Mouse (Mus musculus): ENCODE results near the gene Asic3. TPM values are rescaled to one million over a fixed set of nuclear protein-coding genes. Genes with fewer than 3 reads are reported as not detected.

The Asic3 gene
- polyA plus RNA-seq, 1 experiment from 2014 or later, result 0.20 TPM

DNA sequence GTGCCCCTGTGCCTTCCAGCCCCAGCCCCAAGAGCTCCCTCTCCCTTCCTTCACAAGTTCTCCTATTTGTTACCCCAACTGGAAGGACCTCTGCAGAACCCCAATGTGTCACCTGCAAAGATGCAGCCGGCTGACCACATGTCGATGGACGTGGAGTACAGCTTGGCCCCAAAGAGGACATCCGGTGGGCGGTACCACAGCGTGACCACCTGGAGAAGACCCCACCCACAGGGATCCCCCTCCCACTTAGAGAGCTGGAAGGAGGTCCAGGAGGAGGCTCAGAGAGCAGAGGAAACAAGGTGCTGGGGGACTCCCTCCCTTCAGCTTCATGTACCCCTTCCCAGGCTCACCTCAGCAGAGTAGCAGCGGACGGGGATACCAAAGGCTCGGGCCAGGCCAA, 7.2 kb downstream of the Asic3 start:
- H3K9ac ChIP-seq (ENCODE audit: low read depth, low read length), result no peak overlapping the region
- peaks cover 11% of the 10 kb centered on the region for H3K4me1 ChIP-seq (ENCODE audit: control insufficient read depth, insufficient read depth, low read length)
- H3K4me3 ChIP-seq (ENCODE audit: low read depth, low read length), result no peak overlapping the region
- H3K27ac ChIP-seq (ENCODE audit: low read depth, low read length), result no peak overlapping the region
- ATAC-seq (replicated peaks; ENCODE audit: insufficient number of reproducible peaks, low FRiP score, low TSS enrichment), result no peak
- no peak overlapping the region for H3K4me2 ChIP-seq
- no peaks in the 10 kb centered on the region for H3K27me3 ChIP-seq (ENCODE audit: control insufficient read depth, insufficient read depth, low read length)
- WGBS (ENCODE audit: insufficient replicate concordance), result 87% methylated on average over 9 of the region's 9 CpGs
- no peaks in the 10 kb centered on the region for H3K9me3 ChIP-seq (replicated peaks; ENCODE audit: control insufficient read depth, low read length)
- peaks cover 2% of the 10 kb centered on the region; the same call in 1 of the 2 replicates for H3K36me3 ChIP-seq (ENCODE audit: control insufficient read depth, insufficient read depth, low read length)

- H3K4me3 ChIP-seq (ENCODE audit: low read depth, low read length), result peak within 1 kb of the TSS; percentile 74
- peak within 1 kb of the TSS; percentile 95 for H3K4me2 ChIP-seq
- WGBS (ENCODE audit: insufficient replicate concordance), result under 1% methylated on average over 46 of the region's 46 CpGs
Measured at GRCm38 (mm10) chr5:24423129-24424003, 10.2 kb downstream of the Asic3 start, which contains the start of the genes Cdk5 and Slc4a2. Cdk5 (minus strand) TSS chr5:24423530. Slc4a2 (plus strand) TSS chr5:24423837.

DNA sequence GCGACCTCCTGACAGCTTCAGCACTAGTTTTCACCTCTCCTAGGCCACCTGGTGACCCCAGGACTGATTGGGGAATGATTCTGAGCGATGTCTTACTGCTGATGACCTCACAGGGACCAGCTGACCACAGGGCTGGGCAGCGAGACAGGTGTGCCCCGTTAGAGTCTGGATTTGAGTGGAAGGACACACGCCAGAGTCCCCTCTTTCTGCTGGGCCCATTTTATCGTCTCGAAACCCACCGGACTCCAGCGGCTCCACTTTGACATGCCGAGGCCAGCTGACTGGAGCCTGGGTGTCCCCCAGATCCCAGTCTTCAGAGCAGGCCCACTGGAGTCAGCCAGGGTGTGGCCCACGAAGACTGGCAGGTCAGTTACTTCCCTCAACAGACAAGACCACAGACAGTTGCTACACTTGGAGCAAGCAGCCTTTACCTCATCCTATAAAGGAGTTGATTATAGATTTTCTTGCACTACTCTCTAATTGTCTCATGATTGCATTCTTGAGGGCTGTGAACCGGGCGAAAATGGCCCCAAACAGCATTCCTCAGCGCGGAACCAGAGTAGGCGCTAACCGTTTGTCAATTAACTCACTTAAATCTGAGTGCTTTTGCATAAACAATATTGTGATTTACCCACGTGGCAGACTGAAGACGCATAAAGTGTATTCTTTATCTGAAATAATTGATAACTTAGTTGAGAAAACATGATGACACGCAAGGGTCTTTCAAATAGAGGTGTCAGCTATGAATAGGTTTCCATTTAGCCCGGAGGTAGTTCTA, 11.0 kb downstream of the Asic3 start:
- Histone ChIP-seq H3K4me3 (ENCODE audit: low read depth, low read length) (peak overlapping the region; percentile 74), H3K27me3 (ENCODE audit: control insufficient read depth, insufficient read depth, low read length) (no peaks in the 10 kb centered on the region), H3K4me2 (peak overlapping the region; percentile 95), H3K4me1 (ENCODE audit: control insufficient read depth, insufficient read depth, low read length) (peaks cover 41% of the 10 kb centered on the region), H3K27ac (ENCODE audit: low read depth, low read length) (peak overlapping the region; percentile 97), H3K9me3 (replicated peaks; ENCODE audit: control insufficient read depth, low read length) (no peaks in the 10 kb centered on the region), H3K36me3 (ENCODE audit: control insufficient read depth, insufficient read depth, low read length) (peaks cover under 1% of the 10 kb centered on the region; the same call in 1 of the 2 replicates), H3K9ac (ENCODE audit: low read depth, low read length) (peak overlapping the region; percentile 87)
- peak; percentile 0; the same call in 1 of the 2 replicates for ATAC-seq (replicated peaks; ENCODE audit: insufficient number of reproducible peaks, low FRiP score, low TSS enrichment)
- 13% methylated on average over 21 of the region's 21 CpGs for WGBS (ENCODE audit: insufficient replicate concordance)

More at GRCm38 (mm10) chr5:24423129-24424003, 10.2 kb downstream of the Asic3 start, which contains the start of the genes Cdk5 and Slc4a2:
- H3K27ac ChIP-seq (ENCODE audit: low read depth, low read length), result peak within 1 kb of the TSS; percentile 97
- no peaks in the 10 kb centered on the region for H3K9me3 ChIP-seq (replicated peaks; ENCODE audit: control insufficient read depth, low read length)
- ATAC-seq (replicated peaks; ENCODE audit: insufficient number of reproducible peaks, low FRiP score, low TSS enrichment), result peak; percentile 87
- H3K36me3 ChIP-seq (ENCODE audit: control insufficient read depth, insufficient read depth, low read length), result peaks cover 2% of the 10 kb centered on the region; the same call in 1 of the 2 replicates
- peak within 1 kb of the TSS; percentile 87 for H3K9ac ChIP-seq (ENCODE audit: low read depth, low read length)
- H3K27me3 ChIP-seq (ENCODE audit: control insufficient read depth, insufficient read depth, low read length), result no peaks in the 10 kb centered on the region
- peaks cover 34% of the 10 kb centered on the region for H3K4me1 ChIP-seq (ENCODE audit: control insufficient read depth, insufficient read depth, low read length)

DNA sequence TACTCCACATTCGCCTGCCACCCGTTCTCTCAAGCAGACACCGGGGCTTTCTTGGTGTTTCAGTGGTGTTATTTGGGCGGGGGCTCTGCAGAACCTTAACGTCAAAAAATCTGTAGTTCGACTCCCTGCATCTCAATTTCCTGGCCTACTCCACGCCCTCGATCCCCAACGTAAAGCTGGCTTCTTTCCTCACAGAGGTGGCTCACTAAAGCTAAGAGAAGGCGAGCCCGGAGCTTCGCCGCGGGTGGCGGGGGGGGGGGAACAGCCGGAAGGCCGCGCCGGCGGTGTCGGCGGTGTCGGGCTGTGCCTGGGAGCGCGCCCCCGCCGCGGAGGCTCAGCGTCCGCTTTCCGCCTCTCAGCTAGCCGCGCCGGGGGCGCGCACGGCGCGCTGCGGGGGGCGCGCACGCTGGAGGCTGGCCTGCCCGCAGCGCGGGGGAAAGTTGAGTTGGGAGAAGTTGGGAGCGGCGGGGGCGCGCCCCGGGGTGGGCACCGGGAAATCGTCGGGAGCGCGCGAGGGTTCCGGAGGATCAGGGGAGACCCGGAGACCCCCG, 11.7 kb downstream of the Asic3 start:
- Histone ChIP-seq H3K27me3 (ENCODE audit: control insufficient read depth, insufficient read depth, low read length) (no peaks in the 10 kb centered on the region), H3K4me2 (peak overlapping the region; percentile 95), H3K4me1 (ENCODE audit: control insufficient read depth, insufficient read depth, low read length) (peaks cover 41% of the 10 kb centered on the region), H3K9ac (ENCODE audit: low read depth, low read length) (peak overlapping the region; percentile 87), H3K27ac (ENCODE audit: low read depth, low read length) (peak overlapping the region; percentile 97), H3K36me3 (ENCODE audit: control insufficient read depth, insufficient read depth, low read length) (peaks cover 3% of the 10 kb centered on the region; the same call in 1 of the 2 replicates), H3K4me3 (ENCODE audit: low read depth, low read length) (peak overlapping the region; percentile 74), H3K9me3 (replicated peaks; ENCODE audit: control insufficient read depth, low read length) (no peaks in the 10 kb centered on the region)
- ATAC-seq (replicated peaks; ENCODE audit: insufficient number of reproducible peaks, low FRiP score, low TSS enrichment), result no peak; the same call in 1 of the 2 replicates
- under 1% methylated on average over 60 of the region's 60 CpGs for WGBS (ENCODE audit: insufficient replicate concordance)

- Histone ChIP-seq H3K27ac (ENCODE audit: low read depth, low read length) (peak overlapping the region; percentile 97), H3K36me3 (ENCODE audit: control insufficient read depth, insufficient read depth, low read length) (peaks cover 8% of the 10 kb centered on the region), H3K27me3 (ENCODE audit: control insufficient read depth, insufficient read depth, low read length) (no peaks in the 10 kb centered on the region), H3K9me3 (replicated peaks; ENCODE audit: control insufficient read depth, low read length) (no peaks in the 10 kb centered on the region), H3K4me3 (ENCODE audit: low read depth, low read length) (peak overlapping the region; percentile 74), H3K4me2 (peak overlapping the region; percentile 95), H3K4me1 (ENCODE audit: control insufficient read depth, insufficient read depth, low read length) (peaks cover 41% of the 10 kb centered on the region), H3K9ac (ENCODE audit: low read depth, low read length) (peak overlapping the region; percentile 87)
- ATAC-seq (replicated peaks; ENCODE audit: insufficient number of reproducible peaks, low FRiP score, low TSS enrichment), result no peak
- WGBS (ENCODE audit: insufficient replicate concordance), result 1% methylated on average over 23 of the region's 30 CpGs
Measured at GRCm38 (mm10) chr5:24425421-24426036, 12.3 kb downstream of the Asic3 start.

DNA sequence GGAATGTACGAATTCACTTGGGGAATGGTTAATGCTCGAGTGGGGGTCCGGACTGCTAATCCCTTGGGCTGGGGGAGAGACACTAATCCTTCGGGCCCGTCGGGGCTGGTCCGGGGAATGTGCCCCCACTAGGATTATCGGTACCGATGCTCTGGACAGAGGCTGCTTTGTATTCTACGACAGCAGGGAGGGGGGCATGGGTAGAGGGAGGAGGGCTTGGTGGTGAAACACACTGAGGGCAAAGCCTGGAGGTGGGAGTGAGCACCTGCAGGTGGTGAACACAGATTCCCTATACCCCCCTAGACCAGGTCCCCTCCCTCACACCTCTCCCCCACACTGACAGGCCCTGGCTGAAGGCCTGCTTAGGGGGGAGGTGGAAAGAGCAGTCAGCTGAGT, 12.8 kb downstream of the Asic3 start:
- no peaks in the 10 kb centered on the region for H3K27me3 ChIP-seq (ENCODE audit: control insufficient read depth, insufficient read depth, low read length)
- no peaks in the 10 kb centered on the region for H3K9me3 ChIP-seq (replicated peaks; ENCODE audit: control insufficient read depth, low read length)
- WGBS (ENCODE audit: insufficient replicate concordance), result 3% methylated on average over 10 of the region's 10 CpGs
- peak overlapping the region; percentile 87 for H3K9ac ChIP-seq (ENCODE audit: low read depth, low read length)
- H3K4me2 ChIP-seq, result peak overlapping the region; percentile 95
- peaks cover 41% of the 10 kb centered on the region for H3K4me1 ChIP-seq (ENCODE audit: control insufficient read depth, insufficient read depth, low read length)
- H3K36me3 ChIP-seq (ENCODE audit: control insufficient read depth, insufficient read depth, low read length), result peaks cover 13% of the 10 kb centered on the region
- H3K4me3 ChIP-seq (ENCODE audit: low read depth, low read length), result peak overlapping the region; percentile 74
- H3K27ac ChIP-seq (ENCODE audit: low read depth, low read length), result no peak overlapping the region
- ATAC-seq (replicated peaks; ENCODE audit: insufficient number of reproducible peaks, low FRiP score, low TSS enrichment), result no peak

DNA sequence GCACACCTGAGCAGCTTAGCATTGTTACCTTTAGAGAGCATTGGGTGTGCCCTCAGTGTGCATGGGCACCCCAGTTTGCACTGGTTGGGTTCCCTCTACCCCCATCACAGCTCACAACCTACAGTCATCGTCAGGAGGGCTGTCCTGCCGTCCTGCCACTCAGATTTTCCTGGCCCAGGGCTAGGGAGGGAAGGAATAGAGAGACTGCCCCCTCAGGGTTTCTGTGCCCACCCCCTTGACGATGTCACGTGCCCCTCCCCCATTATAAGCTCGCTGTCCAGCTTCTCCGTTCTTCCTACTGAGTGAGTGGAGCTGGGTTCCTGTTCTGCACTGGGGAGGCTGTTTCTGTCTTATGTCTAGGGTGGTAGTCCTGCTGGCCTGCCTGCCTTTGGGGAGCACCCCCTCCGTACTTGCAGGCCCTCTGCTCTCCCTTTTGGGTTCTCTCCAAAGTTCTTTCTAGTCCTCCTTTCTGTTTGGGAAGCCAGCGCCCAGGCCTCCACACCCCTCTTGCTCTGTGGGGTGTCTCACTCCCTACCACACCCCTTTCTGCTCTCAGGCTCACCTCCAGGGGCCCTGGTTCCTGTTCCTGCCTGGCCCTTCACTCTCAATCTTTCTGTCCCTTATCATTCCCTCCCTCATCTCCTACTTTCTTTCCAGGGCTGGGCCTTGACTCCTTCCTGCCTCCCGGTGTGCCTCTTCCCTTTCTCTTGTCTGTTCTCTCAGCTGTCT, 13.5 kb downstream of the Asic3 start:
- H3K36me3 ChIP-seq (ENCODE audit: control insufficient read depth, insufficient read depth, low read length), result peaks cover 20% of the 10 kb centered on the region
- H3K4me3 ChIP-seq (ENCODE audit: low read depth, low read length), result peak overlapping the region; percentile 74
- 14% methylated on average over 9 of the region's 9 CpGs for WGBS (ENCODE audit: insufficient replicate concordance)
- H3K4me2 ChIP-seq, result peak overlapping the region; percentile 95
- no peak overlapping the region for H3K27ac ChIP-seq (ENCODE audit: low read depth, low read length)
- no peak overlapping the region for H3K9ac ChIP-seq (ENCODE audit: low read depth, low read length)
- H3K4me1 ChIP-seq (ENCODE audit: control insufficient read depth, insufficient read depth, low read length), result peaks cover 41% of the 10 kb centered on the region
- no peaks in the 10 kb centered on the region for H3K27me3 ChIP-seq (ENCODE audit: control insufficient read depth, insufficient read depth, low read length)
- H3K9me3 ChIP-seq (replicated peaks; ENCODE audit: control insufficient read depth, low read length), result no peaks in the 10 kb centered on the region
- no peak for ATAC-seq (replicated peaks; ENCODE audit: insufficient number of reproducible peaks, low FRiP score, low TSS enrichment)
